Mouse (Mus musculus) midbrain, embryonic 10.5 days (tissue): ENCODE data around the gene Ftl1-ps1. TPM values are rescaled to one million over a fixed set of nuclear protein-coding genes. Genes with fewer than 3 reads are reported as not detected.

Source experiments
- DNase-seq: peaks from one replicate; pipeline ENCODE4 v3.0.0-alpha.2; 2017; ENCODE audit warnings: low spot score
- H3K27ac ChIP-seq: fragments of 300-500 bp; sonication (generic); replicated peaks from 2 replicates; pipeline ENCODE4 v1.5.1; 2016; ENCODE audit warnings: mild to moderate bottlenecking
- H3K27me3 ChIP-seq: fragments of 300-500 bp; sonication (generic); 2 replicates; pipeline ENCODE4 v1.6.1; 2016; ENCODE audit warnings: low read depth, mild to moderate bottlenecking; ENCODE audit not compliant: poor library complexity, severe bottlenecking
- H3K36me3 ChIP-seq: fragments of 300-500 bp; sonication (generic); 2 replicates; pipeline ENCODE4 v1.6.1; 2016; ENCODE audit warnings: mild to moderate bottlenecking, moderate library complexity
- H3K4me1 ChIP-seq: fragments of 300-500 bp; sonication (generic); 2 replicates; pipeline ENCODE4 v1.6.1; 2016
- H3K4me3 ChIP-seq: fragments of 300-500 bp; sonication (generic); 2 replicates; pipeline ENCODE4 v1.5.1; 2016; ENCODE audit warnings: mild to moderate bottlenecking, moderate library complexity
- H3K9me3 ChIP-seq: fragments of 300-500 bp; sonication (generic); replicated peaks from 2 replicates; pipeline ENCODE4 v1.6.1; 2016; ENCODE audit warnings: mild to moderate bottlenecking
- WGBS: fragments of 180-500 bp; shearing (Covaris S2); methylation state at CpG from one replicate; pipeline ENCODE4 v1.1.7; 2016; 5-methylcytosine and 5-hydroxymethylcytosine counted together
- polyA plus RNA-seq: library from polyadenylated mRNA; unstranded; fragments of >200 nt; fragmentation: Nextera tagmentation; extraction: Ambion mirVana; gene quantifications from 2 replicates; pipeline ENCODE4 v1.2.1, GENCODE M21; 2016

Ftl1-ps1 gene
- polyA plus RNA-seq = 89.2 and 96.1 TPM in 2 replicates

DNA sequence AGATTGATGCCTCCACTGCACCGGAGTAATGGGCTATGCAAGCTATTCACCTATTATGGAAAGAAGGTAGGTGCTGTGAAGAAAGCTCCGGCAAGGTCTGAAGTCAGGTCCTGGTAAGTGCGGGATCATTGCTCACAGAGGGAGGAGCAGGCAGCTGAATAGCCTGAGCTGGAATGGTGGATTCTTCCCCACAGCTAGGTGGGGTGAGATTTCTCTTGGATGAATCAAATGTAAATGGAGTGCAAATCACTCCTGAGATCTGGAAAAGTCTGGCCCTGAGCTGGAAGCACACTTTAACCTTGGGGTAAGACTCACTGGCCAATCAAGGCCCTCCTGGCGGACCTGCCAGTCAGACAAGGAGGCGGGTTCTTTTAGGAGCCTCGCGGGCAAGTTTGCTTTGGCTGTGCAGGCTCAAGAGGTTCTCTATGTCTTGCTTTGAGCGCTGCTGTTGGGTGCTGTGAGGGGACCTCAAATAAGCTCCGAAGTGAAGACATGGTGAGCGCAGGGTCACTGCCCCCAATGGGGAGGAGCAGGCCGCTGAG is at the start of gene Ftl1-ps1:
Gene Ftl1-ps1 (plus strand): TSS at position 397 of the 542 bp plus-strand sequence.
- Histone ChIP-seq H3K27me3 (no peaks in the 10 kb centered on the region), H3K27ac (no peak within 1 kb of the TSS), H3K36me3 (no peaks in the 10 kb centered on the region), H3K9me3 (no peaks in the 10 kb centered on the region), H3K4me1 (peaks cover 5% of the 10 kb centered on the region; the same call in 1 of the 2 replicates), H3K4me3 (no peak within 1 kb of the TSS)
- DNase-seq = peak; percentile 21
- 12% methylated on average over 11 of the region's 11 CpGs for WGBS

DNA sequence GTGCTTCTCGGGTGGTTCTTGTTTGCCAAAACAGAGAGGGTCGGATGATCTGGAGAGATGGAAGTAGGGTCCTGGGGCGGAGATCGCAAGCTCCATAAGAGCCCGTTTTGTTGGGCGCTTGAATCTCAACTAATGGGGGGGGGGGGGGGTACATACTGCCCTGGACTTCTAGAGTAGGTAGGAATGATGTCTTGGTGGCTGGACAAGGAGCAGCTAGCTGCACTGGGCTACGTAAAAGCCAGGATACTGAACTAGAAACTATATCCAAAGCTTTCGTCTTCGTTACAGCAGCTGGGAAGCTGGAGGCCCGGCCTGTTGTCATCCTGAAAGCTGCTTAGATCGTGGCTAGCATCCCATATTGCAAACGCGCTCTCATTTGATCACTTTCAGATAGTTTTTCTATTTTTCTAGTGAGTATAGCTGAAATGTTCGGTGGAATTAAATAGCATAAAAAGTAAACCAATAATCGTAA is 49.0 kb upstream of the Ftl1-ps1 start:
- Histone ChIP-seq H3K9me3 (no peaks in the 10 kb centered on the region), H3K36me3 (peaks cover 29% of the 10 kb centered on the region), H3K27me3 (no peaks in the 10 kb centered on the region), H3K4me3 (peak overlapping the region; percentile 82), H3K27ac (peak overlapping the region; percentile 97), H3K4me1 (peaks cover 21% of the 10 kb centered on the region)
- no peak for DNase-seq
- whole genome bisulfite sequencing = 2% methylated on average over 15 of the region's 15 CpGs

DNA sequence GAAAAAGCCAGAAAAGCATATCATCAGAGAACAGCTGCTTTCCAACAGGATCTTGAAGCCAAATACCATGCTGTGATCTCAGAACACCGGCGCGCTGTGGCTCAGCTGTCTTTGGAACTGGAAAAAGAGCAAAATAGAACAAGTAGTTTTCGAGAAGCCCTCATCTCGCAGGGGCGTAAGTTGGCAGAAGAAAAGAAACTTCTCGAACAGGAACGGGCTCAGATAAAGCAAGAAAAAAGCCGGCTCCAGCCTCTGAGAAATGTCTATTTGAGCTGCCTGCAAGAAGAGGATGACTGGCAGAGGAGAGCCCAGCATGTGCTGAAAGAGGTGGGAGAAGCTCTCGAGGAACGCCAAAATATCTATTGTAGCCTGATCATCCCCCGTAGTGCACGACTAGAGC is 43.0 kb upstream of the Ftl1-ps1 start:
- no peak overlapping the region for H3K4me3 ChIP-seq
- H3K27me3 ChIP-seq = no peaks in the 10 kb centered on the region
- no peaks in the 10 kb centered on the region; the same call in 1 of the 2 replicates for H3K4me1 ChIP-seq
- peaks cover 89% of the 10 kb centered on the region for H3K36me3 ChIP-seq
- H3K27ac ChIP-seq = no peak overlapping the region
- no peaks in the 10 kb centered on the region for H3K9me3 ChIP-seq
- DNase-seq = no peak
- 95% methylated on average over 13 of the region's 13 CpGs for WGBS

DNA sequence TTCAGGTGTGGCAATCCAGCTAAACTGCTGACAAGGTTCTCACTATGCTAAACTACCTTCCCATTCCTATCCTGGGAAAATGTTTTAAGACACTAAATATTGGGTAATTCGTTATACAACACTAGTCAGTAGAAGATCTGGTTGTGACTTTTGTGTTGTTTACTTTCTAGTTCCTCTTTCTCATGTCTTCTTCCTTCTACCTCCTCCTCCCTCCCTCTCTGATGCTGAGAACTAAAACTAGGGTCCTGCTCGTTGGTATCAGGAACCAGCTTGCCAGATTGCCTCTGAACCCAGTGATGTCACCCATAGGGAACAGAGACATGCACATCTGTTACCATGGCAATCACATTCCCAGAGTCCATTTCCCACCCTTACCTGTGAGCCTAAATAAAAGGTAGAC is 37.3 kb upstream of the Ftl1-ps1 start:
- no peaks in the 10 kb centered on the region for H3K9me3 ChIP-seq
- no peaks in the 10 kb centered on the region for H3K27me3 ChIP-seq
- H3K36me3 ChIP-seq = peaks cover 57% of the 10 kb centered on the region
- H3K27ac ChIP-seq = no peak overlapping the region
- 83% methylated on average over 2 of the region's 2 CpGs for WGBS
- H3K4me1 ChIP-seq = no peaks in the 10 kb centered on the region
- no peak for DNase-seq
- H3K4me3 ChIP-seq = no peak overlapping the region

DNA sequence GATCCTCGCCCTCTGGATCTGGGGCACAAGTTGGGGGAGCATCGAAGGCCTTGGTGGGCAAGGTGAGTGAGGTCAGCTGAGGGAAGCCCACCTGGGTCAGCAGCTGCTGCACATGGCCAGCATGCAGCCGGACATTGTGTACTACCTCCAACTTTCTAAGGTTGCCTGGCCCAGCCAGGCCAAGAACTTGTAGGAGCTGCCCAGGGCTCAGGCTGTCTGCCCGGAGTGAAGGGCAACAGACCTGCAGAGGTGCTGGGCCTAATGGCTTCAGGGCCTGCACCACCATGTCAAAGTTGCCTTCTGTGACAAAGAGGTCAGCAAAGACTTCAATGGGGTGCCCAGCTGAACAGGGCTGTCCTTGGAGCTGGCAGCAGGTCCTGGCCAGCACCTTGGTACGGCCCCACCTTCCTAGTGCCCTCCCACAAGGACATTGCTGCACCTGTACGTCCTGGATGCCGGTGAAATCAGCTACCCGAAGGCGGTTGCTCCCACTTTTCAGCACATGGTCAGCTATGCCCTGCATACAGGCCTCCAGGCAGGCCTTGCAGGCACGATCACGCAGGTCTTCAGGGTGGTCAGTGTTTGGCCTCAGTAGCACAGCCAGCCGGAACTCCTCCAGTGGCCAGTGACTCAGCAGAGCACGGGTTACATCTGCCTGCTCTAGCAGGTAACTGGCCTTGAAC is 36.2 kb upstream of the Ftl1-ps1 start:
- Histone ChIP-seq H3K9me3 (no peaks in the 10 kb centered on the region), H3K36me3 (peaks cover 46% of the 10 kb centered on the region), H3K27ac (no peak overlapping the region), H3K4me1 (no peaks in the 10 kb centered on the region), H3K27me3 (no peaks in the 10 kb centered on the region), H3K4me3 (no peak overlapping the region)
- DNase-seq = no peak
- 90% methylated on average over 13 of the region's 13 CpGs for WGBS

DNA sequence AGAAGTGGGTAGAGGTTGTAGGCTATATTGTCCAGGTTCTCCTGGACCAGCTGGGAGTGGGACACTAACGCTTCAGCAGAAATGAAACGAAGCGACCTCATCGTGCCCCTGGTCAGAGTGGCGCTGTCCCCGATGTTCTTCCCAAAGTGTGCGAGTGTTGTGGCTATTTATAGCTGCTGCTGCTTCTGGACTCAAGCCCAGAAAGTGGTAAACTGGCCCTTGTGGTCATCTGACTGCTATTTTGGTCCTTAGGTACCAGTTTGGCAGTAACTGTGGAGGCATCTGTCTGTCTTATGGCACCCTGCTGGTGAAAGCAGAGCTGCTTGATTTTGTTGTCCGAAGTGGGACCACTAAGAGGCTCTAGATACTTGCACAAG is 35.6 kb upstream of the Ftl1-ps1 start, which contains the start of gene Lrrc14b:
Gene Lrrc14b (minus strand): TSS at position 147 of the 377 bp plus-strand sequence.
- H3K27ac ChIP-seq = no peak within 1 kb of the TSS
- peaks cover 41% of the 10 kb centered on the region for H3K36me3 ChIP-seq
- no peak within 1 kb of the TSS for H3K4me3 ChIP-seq
- no peaks in the 10 kb centered on the region for H3K4me1 ChIP-seq
- no peaks in the 10 kb centered on the region for H3K27me3 ChIP-seq
- no peak for DNase-seq
- WGBS = 88% methylated on average over 8 of the region's 8 CpGs
- H3K9me3 ChIP-seq = no peaks in the 10 kb centered on the region

DNA sequence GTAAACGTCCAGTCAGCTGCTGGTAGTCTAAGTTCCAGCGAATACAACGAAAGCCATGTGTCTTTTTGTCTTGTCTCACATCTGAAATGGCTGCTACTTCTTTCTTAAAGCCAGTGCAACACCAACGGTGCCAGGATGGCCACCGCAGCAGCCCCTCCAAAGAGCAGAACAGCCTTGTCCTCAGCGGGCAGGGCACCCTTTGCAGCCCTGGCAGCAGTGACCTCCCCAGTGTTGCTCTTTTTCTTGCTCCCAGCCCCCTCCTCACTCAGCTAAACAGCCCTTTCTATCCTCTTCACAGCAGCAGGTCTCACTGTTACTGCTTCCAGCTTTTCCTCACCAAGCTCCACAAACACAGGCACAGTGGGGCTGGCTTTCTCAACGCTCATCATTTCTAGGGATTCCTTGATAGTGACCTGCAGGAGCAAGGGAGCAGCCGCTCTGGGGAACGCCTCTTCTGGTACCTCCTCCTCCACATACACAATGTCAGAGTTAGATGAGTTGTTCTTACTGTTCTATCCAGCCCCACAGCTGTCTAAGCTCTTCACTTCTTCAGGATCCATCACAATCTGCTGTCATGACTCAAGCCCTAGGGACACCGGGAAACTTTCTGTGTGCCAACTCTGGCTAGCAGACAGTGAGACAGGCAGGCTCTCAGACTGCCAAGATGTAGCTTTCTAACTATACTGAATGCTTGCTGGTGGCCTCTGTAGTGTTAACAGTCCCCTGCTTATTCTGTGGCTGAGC is 17.8 kb upstream of the Ftl1-ps1 start:
- Histone ChIP-seq H3K9me3 (no peaks in the 10 kb centered on the region), H3K4me3 (no peak overlapping the region), H3K4me1 (no peaks in the 10 kb centered on the region), H3K27ac (no peak overlapping the region), H3K27me3 (no peaks in the 10 kb centered on the region), H3K36me3 (no peaks in the 10 kb centered on the region)
- no peak for DNase-seq
- WGBS = 81% methylated on average over 10 of the region's 10 CpGs

DNA sequence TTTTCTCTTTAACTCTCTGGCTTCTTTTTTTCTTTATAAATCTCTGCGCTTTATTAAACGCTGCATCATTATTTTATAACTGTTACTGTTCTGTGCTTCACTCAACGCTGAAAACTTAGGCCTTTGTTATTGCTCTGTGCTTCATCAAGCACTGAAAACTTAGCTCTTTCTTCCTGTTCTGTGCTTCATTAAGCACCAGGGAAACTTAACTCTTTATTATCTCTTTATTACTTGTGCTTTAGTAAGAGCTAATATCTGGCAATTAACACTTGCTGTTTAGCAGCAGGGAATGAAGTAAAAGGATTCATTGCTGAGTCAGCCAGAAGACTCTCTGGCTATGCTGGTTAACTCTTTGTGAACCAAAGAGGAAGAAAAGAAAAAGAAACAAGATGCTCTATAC is 17.2 kb upstream of the Ftl1-ps1 start:
- H3K27me3 ChIP-seq = no peaks in the 10 kb centered on the region
- no peak overlapping the region for H3K27ac ChIP-seq
- H3K36me3 ChIP-seq = no peaks in the 10 kb centered on the region
- H3K9me3 ChIP-seq = no peaks in the 10 kb centered on the region
- no peak for DNase-seq
- no peaks in the 10 kb centered on the region for H3K4me1 ChIP-seq
- 83% methylated on average over 3 of the region's 3 CpGs for WGBS
- no peak overlapping the region for H3K4me3 ChIP-seq

DNA sequence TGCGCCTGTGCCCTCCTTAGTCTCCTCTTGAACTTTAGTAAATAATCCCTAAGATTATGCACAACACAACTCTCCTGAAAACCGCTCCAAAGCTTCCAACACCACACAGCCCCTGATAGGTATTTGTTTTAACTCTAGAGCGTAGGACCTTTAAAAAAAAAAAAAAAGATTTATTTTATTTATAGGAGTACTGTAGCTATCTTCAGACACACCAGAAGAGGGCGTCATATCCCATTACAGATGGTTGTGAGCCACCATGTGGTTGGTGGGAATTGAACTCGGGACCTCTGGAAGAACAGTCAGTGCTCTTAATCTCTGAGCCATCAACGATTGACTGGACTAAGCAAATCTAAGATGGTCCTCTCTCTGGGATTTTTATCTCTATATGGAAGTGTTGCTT is 9.8 kb upstream of the Ftl1-ps1 start:
- no peak overlapping the region for H3K27ac ChIP-seq
- no peaks in the 10 kb centered on the region for H3K27me3 ChIP-seq
- 0 out of 2 replicates have a peak, but pooled peaks cover 6% of the 10 kb centered on the region for H3K4me1 ChIP-seq
- 72% methylated on average over 6 of the region's 6 CpGs for WGBS
- no peaks in the 10 kb centered on the region for H3K9me3 ChIP-seq
- peak overlapping the region; percentile 57 for H3K4me3 ChIP-seq
- no peak for DNase-seq
- no peaks in the 10 kb centered on the region for H3K36me3 ChIP-seq

DNA sequence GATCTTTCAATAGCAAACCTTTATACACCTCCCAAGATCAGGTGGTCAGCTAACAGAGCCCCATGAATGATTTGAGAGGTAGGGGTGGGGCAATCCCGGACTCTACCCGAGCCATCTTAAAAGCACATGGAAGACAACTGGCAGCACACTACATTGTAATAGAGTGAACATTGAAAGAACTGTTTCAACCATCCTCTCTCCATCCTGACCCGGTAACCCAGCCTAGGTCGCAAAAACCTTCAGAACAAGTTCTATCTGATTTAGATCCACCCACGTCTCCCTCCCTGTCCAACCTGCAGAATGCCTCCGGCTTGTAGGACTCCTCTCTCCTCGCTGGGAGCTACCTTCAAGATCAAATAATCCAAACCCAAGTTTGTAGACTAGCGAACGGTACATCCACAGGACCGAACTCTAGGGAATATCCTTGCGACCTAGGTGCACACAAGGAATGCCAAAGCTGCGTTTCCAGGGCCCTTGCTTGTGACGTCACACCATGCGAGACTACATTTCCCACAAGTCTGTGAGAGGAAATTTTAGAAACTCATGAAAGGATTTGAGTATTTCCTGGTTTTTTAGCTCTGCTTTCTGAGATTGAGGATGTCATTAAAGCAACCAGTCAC is 9.0 kb upstream of the Ftl1-ps1 start, which contains the start of gene Zfp72:
Gene Zfp72 (minus strand): TSS at position 466 of the 620 bp plus-strand sequence.
- WGBS = 2% methylated on average over 14 of the region's 14 CpGs
- 0 out of 2 replicates have a peak, but pooled peaks cover 6% of the 10 kb centered on the region for H3K4me1 ChIP-seq
- no peaks in the 10 kb centered on the region for H3K36me3 ChIP-seq
- peak; percentile 57 for DNase-seq
- H3K4me3 ChIP-seq = peak within 1 kb of the TSS; percentile 57
- no peaks in the 10 kb centered on the region for H3K9me3 ChIP-seq
- H3K27me3 ChIP-seq = no peaks in the 10 kb centered on the region
- peak within 1 kb of the TSS; percentile 50 for H3K27ac ChIP-seq

DNA sequence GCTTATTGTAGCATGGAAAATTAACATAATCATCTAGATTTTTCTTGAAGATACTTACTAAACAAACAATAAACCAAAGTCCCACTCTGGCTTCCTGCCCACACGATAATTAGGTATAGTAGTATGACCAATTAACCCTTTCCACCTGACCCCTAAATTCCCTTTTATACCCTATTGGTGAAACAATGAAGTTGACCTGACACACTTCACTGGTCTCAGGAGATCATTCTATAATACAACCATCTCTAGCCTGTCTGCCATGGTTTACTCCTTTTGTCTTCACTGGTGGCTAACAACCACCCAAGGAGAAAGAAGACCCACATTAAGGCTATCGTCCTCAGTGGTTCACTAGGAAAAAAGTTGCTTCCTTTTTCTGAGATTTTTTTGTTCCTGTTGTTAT is 8.3 kb upstream of the Ftl1-ps1 start:
- H3K4me1 ChIP-seq = 0 out of 2 replicates have a peak, but pooled peaks cover 6% of the 10 kb centered on the region
- no peaks in the 10 kb centered on the region for H3K9me3 ChIP-seq
- WGBS = 75% methylated on average over 2 of the region's 2 CpGs
- no peak overlapping the region for H3K27ac ChIP-seq
- DNase-seq = no peak
- no peaks in the 10 kb centered on the region for H3K27me3 ChIP-seq
- H3K4me3 ChIP-seq = no peak overlapping the region
- H3K36me3 ChIP-seq = no peaks in the 10 kb centered on the region

DNA sequence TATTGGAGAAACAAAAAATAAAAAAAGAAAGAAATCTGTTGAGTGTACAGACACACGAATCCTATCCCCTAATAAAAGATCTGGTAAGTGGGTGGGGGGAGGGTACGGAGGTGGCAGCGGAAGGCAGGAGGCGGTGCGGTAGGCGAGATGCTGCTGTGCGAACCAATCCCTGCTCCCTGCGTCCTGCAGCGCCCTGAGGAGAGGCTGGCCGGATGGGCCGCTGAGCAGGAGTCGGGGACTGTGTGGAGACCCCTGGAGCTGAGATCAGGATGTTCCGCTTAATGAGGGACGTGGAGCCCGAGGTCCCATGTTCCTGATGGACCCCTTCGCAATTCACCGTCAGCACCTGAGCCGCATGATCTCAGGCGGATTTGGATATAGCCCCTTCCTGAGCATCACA is 40.4 kb downstream of the Ftl1-ps1 start:
- Histone ChIP-seq H3K4me1 (no peaks in the 10 kb centered on the region), H3K4me3 (no peak overlapping the region), H3K9me3 (peaks cover 71% of the 10 kb centered on the region), H3K36me3 (peaks cover 25% of the 10 kb centered on the region), H3K27me3 (no peaks in the 10 kb centered on the region), H3K27ac (no peak overlapping the region)
- 23% methylated on average over 19 of the region's 19 CpGs for WGBS
- DNase-seq = no peak
